Mouse (Mus musculus) forebrain, embryonic 14.5 days (tissue): ENCODE data around the gene Shroom3. TPM values are rescaled to one million over a fixed set of nuclear protein-coding genes. Genes with fewer than 3 reads are reported as not detected.

Experiments used
- ATAC-seq: fragments of 200-750 bp; cut with Nextera tagmentation; 2 replicates; pipeline ENCODE4 v1.8.0; 2017; ENCODE audit warnings: mild to moderate bottlenecking, moderate library complexity
- DNase-seq: peaks from one replicate; pipeline ENCODE4 v3.0.0-alpha.2; 2015; ENCODE audit warnings: low spot score
- H3K27ac ChIP-seq: fragments of 300-500 bp; sonication (generic); 2 replicates; pipeline ENCODE4 v1.5.1; 2014; ENCODE audit warnings: low read depth, mild to moderate bottlenecking, control low read depth, low read length, moderate library complexity
- H3K27me3 ChIP-seq: fragments of 300-500 bp; sonication (generic); replicated peaks from 2 replicates; pipeline ENCODE4 v1.6.1; 2014; ENCODE audit warnings: low read length, control low read depth, mixed read lengths; ENCODE audit not compliant: control insufficient read depth, insufficient read depth
- H3K36me3 ChIP-seq: fragments of 300-500 bp; sonication (generic); 2 replicates; pipeline ENCODE4 v1.6.1; 2014; ENCODE audit warnings: low read length, control low read depth; ENCODE audit not compliant: control insufficient read depth, insufficient read depth
- H3K4me1 ChIP-seq: fragments of 300-500 bp; sonication (generic); 2 replicates; pipeline ENCODE4 v1.6.1; 2014; ENCODE audit warnings: antibody characterized with exemption, low read length, control low read depth; ENCODE audit not compliant: control insufficient read depth, insufficient read depth
- H3K4me2 ChIP-seq: fragments of 300-500 bp; sonication (generic); 2 replicates; pipeline ENCODE4 v1.6.1; 2014; ENCODE audit warnings: mild to moderate bottlenecking, control low read depth, low read length
- H3K4me3 ChIP-seq: fragments of 300-500 bp; sonication (generic); 2 replicates; pipeline ENCODE4 v1.5.1; 2014; ENCODE audit warnings: low read depth, low read length, control low read depth
- H3K9ac ChIP-seq: fragments of 300-500 bp; sonication (generic); 2 replicates; pipeline ENCODE4 v1.6.1; 2014; ENCODE audit warnings: mild to moderate bottlenecking, low read length, control low read depth, moderate library complexity
- H3K9me3 ChIP-seq: fragments of 300-500 bp; sonication (generic); replicated peaks from 2 replicates; pipeline ENCODE4 v1.6.1; 2016; ENCODE audit warnings: low read length, control low read depth, mixed read lengths; ENCODE audit not compliant: control insufficient read depth
- WGBS: fragments of 180-500 bp; shearing (Covaris S2); extraction: QIAGEN DNeasy Blood & Tissue Kit; methylation state at CpG from one replicate; pipeline ENCODE4 v1.1.7; 2014; 5-methylcytosine and 5-hydroxymethylcytosine counted together
- polyA plus RNA-seq: library from polyadenylated mRNA; unstranded; fragments of >200 nt; fragmentation: Nextera tagmentation; extraction: Ambion mirVana; gene quantifications from 2 replicates; pipeline ENCODE4 v1.2.1, GENCODE M21; 2014

Shroom3 gene
- polyA plus RNA-seq, 1 experiment from 2014 or later: 1.6 TPM

GRCm38 (mm10) chr5:92964691-92965090, 281.5 kb downstream of the Shroom3 start:
- Histone ChIP-seq H3K9ac (no peak overlapping the region), H3K9me3 (no peaks in the 10 kb centered on the region), H3K27me3 (no peaks in the 10 kb centered on the region), H3K27ac (no peak overlapping the region), H3K4me3 (no peak overlapping the region), H3K36me3 (peaks cover 27% of the 10 kb centered on the region), H3K4me2 (no peak overlapping the region), H3K4me1 (0 out of 2 replicates have a peak, but pooled peaks cover 3% of the 10 kb centered on the region)
- 90% methylated on average over 13 of the region's 13 CpGs for WGBS
- DNase-seq (no peak), ATAC-seq (no peak)

DNA sequence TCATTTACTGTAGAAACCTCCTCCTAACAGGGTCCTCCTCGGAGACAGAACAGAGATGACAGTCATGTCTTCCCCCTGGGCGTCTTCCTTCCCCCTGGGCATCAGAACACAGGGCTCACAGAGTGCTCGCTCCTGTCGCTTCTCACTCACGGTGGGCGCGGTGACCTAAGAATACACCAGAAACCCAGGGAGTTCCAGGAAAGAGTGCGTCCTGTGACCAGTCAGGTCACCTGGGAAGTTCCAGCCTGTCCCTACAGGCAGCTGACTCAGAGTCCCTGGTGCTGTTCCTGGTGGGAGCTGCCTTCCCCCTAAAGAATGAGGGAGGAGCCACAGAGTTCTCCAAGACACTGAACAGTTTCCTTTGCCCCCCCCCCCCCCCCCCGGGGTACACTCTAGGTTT, 283.9 kb downstream of the Shroom3 start:
- ATAC-seq: no peak
- 86% methylated on average over 8 of the region's 9 CpGs for WGBS
- Histone ChIP-seq H3K27ac (no peak overlapping the region), H3K36me3 (peaks cover 22% of the 10 kb centered on the region), H3K4me3 (no peak overlapping the region), H3K9ac (no peak overlapping the region), H3K4me1 (no peaks in the 10 kb centered on the region), H3K4me2 (no peak overlapping the region), H3K27me3 (no peaks in the 10 kb centered on the region), H3K9me3 (no peaks in the 10 kb centered on the region)
- no peak for DNase-seq

GRCm38 (mm10) chr5:92967906-92968305, 284.7 kb downstream of the Shroom3 start:
- Histone ChIP-seq H3K4me1 (no peaks in the 10 kb centered on the region), H3K27ac (no peak overlapping the region), H3K4me3 (no peak overlapping the region), H3K9me3 (no peaks in the 10 kb centered on the region), H3K36me3 (peaks cover 18% of the 10 kb centered on the region), H3K9ac (no peak overlapping the region), H3K4me2 (no peak overlapping the region), H3K27me3 (no peaks in the 10 kb centered on the region)
- ATAC-seq (no peak), DNase-seq (no peak)
- 89% methylated on average over 3 of the region's 3 CpGs for WGBS

GRCm38 (mm10) chr5:92969443-92969842, 286.2 kb downstream of the Shroom3 start:
- ATAC-seq: no peak
- no peak overlapping the region for H3K4me2 ChIP-seq
- DNase-seq: no peak
- H3K27me3 ChIP-seq: no peaks in the 10 kb centered on the region
- no peaks in the 10 kb centered on the region for H3K9me3 ChIP-seq
- H3K36me3 ChIP-seq: peaks cover 7% of the 10 kb centered on the region
- H3K4me1 ChIP-seq: no peaks in the 10 kb centered on the region
- H3K4me3 ChIP-seq: no peak overlapping the region
- H3K27ac ChIP-seq: no peak overlapping the region
- H3K9ac ChIP-seq: no peak overlapping the region
- 82% methylated on average over 8 of the region's 8 CpGs for WGBS

GRCm38 (mm10) chr5:92969926-92970325, 286.7 kb downstream of the Shroom3 start:
- WGBS: 73% methylated on average over 2 of the region's 2 CpGs
- H3K4me1 ChIP-seq: no peaks in the 10 kb centered on the region
- H3K4me2 ChIP-seq: no peak overlapping the region
- H3K27me3 ChIP-seq: no peaks in the 10 kb centered on the region
- H3K9ac ChIP-seq: no peak overlapping the region
- H3K4me3 ChIP-seq: no peak overlapping the region
- peaks cover 5% of the 10 kb centered on the region for H3K36me3 ChIP-seq
- H3K9me3 ChIP-seq: no peaks in the 10 kb centered on the region
- ATAC-seq (no peak), DNase-seq (no peak)
- no peak overlapping the region for H3K27ac ChIP-seq

DNA sequence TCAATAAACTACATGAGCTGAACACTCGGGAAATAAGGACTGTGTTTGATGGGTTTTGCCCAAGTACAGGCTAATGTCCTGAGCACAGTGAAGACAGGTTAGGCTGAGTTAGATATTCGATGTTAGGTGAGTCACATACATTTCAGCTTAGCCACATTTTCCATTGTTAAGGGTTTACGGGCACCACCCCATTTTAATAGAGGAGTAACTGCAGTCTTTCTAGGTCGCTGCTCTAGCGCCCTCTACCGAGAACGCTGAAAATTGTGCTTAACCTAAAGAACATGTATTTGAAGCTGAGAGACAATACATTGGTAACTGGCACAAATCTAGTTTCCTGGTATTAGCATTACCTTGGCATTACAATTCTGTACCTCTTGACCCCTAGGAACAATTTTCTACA, 287.2 kb downstream of the Shroom3 start:
- Histone ChIP-seq H3K9me3 (no peaks in the 10 kb centered on the region), H3K4me2 (no peak overlapping the region)
- peak; percentile 59 for DNase-seq

DNA sequence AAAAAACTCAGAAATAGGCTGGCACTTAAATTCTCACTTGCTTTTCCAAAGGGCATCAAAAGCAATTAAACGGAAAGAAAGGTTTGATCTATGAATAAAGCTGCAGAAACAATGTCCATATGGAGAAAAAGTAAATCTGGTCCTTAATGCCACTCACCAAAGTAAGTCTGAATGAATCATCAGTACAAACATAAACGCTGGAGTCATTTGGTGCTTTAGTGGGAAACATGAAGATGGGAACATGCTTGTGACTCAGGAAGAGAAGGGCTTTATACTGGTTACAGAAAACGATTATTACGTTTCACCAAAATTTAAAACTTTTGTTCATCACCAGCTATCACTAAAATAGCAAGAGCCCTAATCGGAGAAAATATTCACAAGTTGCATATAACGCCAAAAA, 297.2 kb downstream of the Shroom3 start:
- Histone ChIP-seq H3K36me3 (no peaks in the 10 kb centered on the region), H3K9ac (no peak overlapping the region), H3K4me3 (no peak overlapping the region), H3K9me3 (no peaks in the 10 kb centered on the region), H3K4me2 (no peak overlapping the region), H3K27me3 (no peaks in the 10 kb centered on the region), H3K27ac (no peak overlapping the region), H3K4me1 (no peaks in the 10 kb centered on the region)
- DNase-seq (no peak), ATAC-seq (no peak)
- WGBS: 91% methylated on average over 6 of the region's 6 CpGs

More for the DNA sequence above, 287.2 kb downstream of the Shroom3 start:
- Histone ChIP-seq H3K27ac (no peak overlapping the region), H3K4me1 (no peaks in the 10 kb centered on the region), H3K4me3 (no peak overlapping the region), H3K9ac (no peak overlapping the region), H3K27me3 (no peaks in the 10 kb centered on the region), H3K36me3 (peaks cover 5% of the 10 kb centered on the region)
- no peak for ATAC-seq
- WGBS: 27% methylated on average over 7 of the region's 7 CpGs

DNA sequence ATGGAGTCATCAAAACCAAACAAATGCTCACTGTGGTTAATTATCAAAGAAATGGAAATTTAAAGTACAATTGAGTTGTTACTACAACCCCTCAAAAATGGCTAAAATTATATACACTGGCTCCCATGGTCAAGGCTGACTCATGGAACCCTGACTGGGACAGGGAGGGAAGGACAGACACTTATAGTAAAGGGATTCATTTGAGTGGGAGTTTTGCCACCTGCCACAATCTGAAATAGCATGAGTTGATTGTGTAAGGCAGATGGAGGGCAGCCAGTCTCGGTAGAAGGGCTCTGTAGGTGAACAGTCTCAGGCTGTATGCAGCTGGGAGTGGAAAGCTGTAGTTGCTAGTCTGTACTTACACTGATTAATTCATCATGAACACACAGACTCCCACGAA, 297.6 kb downstream of the Shroom3 start:
- Histone ChIP-seq H3K27me3 (no peaks in the 10 kb centered on the region), H3K4me2 (no peak overlapping the region), H3K9me3 (no peaks in the 10 kb centered on the region), H3K36me3 (no peaks in the 10 kb centered on the region), H3K4me3 (no peak overlapping the region), H3K9ac (no peak overlapping the region), H3K4me1 (no peaks in the 10 kb centered on the region), H3K27ac (no peak overlapping the region)
- WGBS: 80% methylated on average over 2 of the region's 2 CpGs
- DNase-seq: no peak
- ATAC-seq: no peak

DNA sequence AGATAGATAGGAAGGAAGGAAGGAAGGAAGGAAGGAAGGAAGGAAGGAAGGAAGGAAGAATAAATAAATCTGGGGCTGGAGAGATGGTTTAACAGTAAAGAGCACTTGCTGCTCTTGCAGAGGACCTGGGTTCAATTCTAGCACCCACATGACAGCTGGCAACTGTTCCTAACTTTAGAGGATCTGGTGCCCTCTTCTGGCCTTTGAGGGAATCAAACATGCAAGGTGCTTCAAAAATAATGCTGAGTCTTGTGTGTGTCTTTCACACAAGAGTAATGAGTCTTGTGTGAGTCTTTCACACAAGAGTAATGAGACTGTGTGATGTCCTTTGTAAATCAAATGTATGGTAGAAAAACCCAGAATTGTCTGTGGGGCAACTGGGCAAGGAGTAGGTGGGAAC, 299.4 kb downstream of the Shroom3 start:
- Histone ChIP-seq H3K27me3 (no peaks in the 10 kb centered on the region), H3K36me3 (no peaks in the 10 kb centered on the region), H3K4me2 (no peak overlapping the region), H3K27ac (no peak overlapping the region), H3K9ac (no peak overlapping the region), H3K4me3 (no peak overlapping the region), H3K9me3 (no peaks in the 10 kb centered on the region), H3K4me1 (no peaks in the 10 kb centered on the region)
- ATAC-seq: no peak
- no peak for DNase-seq
